Mouse (Mus musculus): ENCODE data around the gene Nop9.

DNA sequence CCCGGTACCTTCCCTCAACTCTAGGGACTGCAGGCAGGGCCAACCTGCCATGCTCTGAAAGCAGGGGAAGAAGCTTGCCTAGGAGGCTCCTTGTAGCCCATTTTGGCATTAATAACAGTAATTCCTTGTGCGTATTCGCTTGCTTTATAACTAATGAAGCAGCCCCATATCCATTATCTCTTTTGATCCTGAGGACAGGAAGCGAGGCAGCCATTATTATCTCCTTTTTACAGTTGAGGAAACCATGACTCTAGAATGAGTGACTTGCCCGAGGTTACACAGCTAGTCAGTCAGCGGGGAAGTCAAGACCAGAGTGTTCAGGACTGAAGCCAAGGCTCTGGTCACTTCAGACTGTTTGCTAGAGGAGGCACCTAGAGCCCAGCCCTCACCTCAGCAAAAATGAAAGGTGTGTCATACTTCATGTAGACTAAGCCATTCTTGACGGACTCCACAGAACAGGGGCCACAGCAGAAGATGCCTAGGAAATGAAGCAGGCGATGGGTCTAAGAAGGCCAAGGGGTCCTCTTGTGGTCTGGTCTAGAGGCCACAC, 39.4 kb upstream of the Nop9 start:
- no peak for TF ChIP-seq CHD2 (IDR thresholded peaks at IDR 0.05; ENCODE audit: low read depth, low read length)
- TF ChIP-seq MAFK (IDR thresholded peaks at IDR 0.05; ENCODE audit: insufficient read depth, low read depth, low read length) = no peak
- TF ChIP-seq ZC3H11A (IDR thresholded peaks at IDR 0.05; ENCODE audit: borderline replicate concordance, low read depth, low read length) = no peak
